Mouse (Mus musculus): ENCODE data around the gene Tmem230. TPM values are rescaled to one million over a fixed set of nuclear protein-coding genes. Genes with fewer than 3 reads are reported as not detected.

Tmem230 gene
- polyA plus RNA-seq, 1 experiment from 2014 or later = 66.1 TPM

DNA sequence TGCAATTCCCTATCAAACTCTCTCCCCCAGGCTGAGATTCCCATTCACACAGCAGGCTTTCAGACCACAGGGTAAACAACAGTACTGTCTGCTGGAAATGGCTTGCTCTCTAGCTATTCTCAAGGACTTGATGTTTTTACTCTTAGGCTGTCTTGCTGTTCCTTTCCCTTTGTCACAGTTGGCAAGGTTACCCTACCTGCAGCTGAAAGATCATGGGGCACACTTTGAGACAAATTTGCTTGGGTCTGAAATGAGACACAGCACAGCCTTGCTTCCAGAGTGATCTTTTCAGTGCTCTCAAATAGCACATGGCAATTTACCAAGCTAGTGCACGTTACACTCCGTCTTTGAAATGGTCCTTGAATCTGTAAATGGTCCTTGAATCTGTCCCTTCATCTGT is 52.0 kb downstream of the Tmem230 start:
- Histone ChIP-seq H3K4me1 (replicated peaks; ENCODE audit: control insufficient read depth, insufficient read depth, low read length) (no peaks in the 10 kb centered on the region), H3K4me2 (replicated peaks; ENCODE audit: low read depth, low read length) (no peak overlapping the region), H3K27ac (ENCODE audit: low read depth, low read length) (no peak overlapping the region), H3K27me3 (ENCODE audit: control insufficient read depth, insufficient read depth, low read length) (no peaks in the 10 kb centered on the region), H3K9me3 (ENCODE audit: control insufficient read depth, low read length) (no peaks in the 10 kb centered on the region), H3K36me3 (ENCODE audit: control insufficient read depth, insufficient read depth, low read length) (no peaks in the 10 kb centered on the region), H3K9ac (ENCODE audit: low read depth, low read length) (no peak overlapping the region), H3K4me3 (ENCODE audit: low read depth, low read length) (no peak overlapping the region)
- ATAC-seq (ENCODE audit: low FRiP score) = no peak
- 83% methylated on average over 2 of the region's 2 CpGs for WGBS
- no peak for DNase-seq (ENCODE audit: low spot score)

DNA sequence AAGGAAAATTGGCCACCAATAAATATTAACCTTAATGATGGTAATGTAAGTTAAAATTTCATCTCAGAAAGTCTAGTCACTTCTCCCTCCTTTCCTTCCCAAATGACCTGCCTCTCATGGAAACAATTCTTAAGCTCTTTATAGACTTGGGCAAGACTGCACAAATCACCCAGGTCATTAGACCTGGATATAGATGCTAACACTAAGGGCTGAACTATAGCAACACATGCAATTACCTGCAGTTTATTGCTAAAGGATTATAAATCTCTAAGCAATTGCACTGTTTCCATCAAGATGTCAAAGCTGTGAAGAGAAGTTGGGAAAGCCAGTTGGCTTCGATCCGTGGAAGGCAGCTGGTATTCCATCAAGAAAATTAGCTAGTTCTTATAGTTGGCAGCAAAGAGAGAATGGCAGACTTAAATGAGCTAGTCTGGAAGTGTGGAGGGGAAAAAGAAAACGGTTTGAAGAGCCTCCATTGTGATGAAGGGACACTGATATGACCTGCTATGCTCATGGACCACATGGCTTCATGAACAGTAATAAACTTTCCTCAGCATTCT is 56.9 kb downstream of the Tmem230 start:
- Histone ChIP-seq H3K36me3 (ENCODE audit: control insufficient read depth, insufficient read depth, low read length) (no peaks in the 10 kb centered on the region), H3K4me3 (ENCODE audit: low read depth, low read length) (no peak overlapping the region), H3K4me2 (replicated peaks; ENCODE audit: low read depth, low read length) (no peak overlapping the region), H3K4me1 (replicated peaks; ENCODE audit: control insufficient read depth, insufficient read depth, low read length) (no peaks in the 10 kb centered on the region), H3K27ac (ENCODE audit: low read depth, low read length) (no peak overlapping the region), H3K9ac (ENCODE audit: low read depth, low read length) (no peak overlapping the region), H3K9me3 (ENCODE audit: control insufficient read depth, low read length) (no peaks in the 10 kb centered on the region), H3K27me3 (ENCODE audit: control insufficient read depth, insufficient read depth, low read length) (no peaks in the 10 kb centered on the region)
- WGBS = 91% methylated on average over 3 of the region's 3 CpGs
- ATAC-seq (ENCODE audit: low FRiP score) (no peak), DNase-seq (ENCODE audit: low spot score) (no peak)

Other genes starting within 250 kb of the Tmem230 start
- gene Rassf2, start 217.5 kb downstream of the Tmem230 start, polyA plus RNA-seq (2014; fragmentation: Nextera tagmentation; extraction: Ambion mirVana) = 27.2 and 27.3 TPM in 2 replicates
- gene Slc23a2, start 102.7 kb downstream of the Tmem230 start, polyA plus RNA-seq (2014; fragmentation: Nextera tagmentation; extraction: Ambion mirVana) = 11.4 and 14.6 TPM in 2 replicates
- gene Pcna, start 5.5 kb upstream of the Tmem230 start, polyA plus RNA-seq (2014; fragmentation: Nextera tagmentation; extraction: Ambion mirVana) = 314 and 333 TPM in 2 replicates
- 33.5 and 34.5 TPM in 2 replicates for gene Cds2, start 15.3 kb upstream of the Tmem230 start, polyA plus RNA-seq (2014; fragmentation: Nextera tagmentation; extraction: Ambion mirVana)
- gene Prokr2, start 137.6 kb upstream of the Tmem230 start, polyA plus RNA-seq (2014; fragmentation: Nextera tagmentation; extraction: Ambion mirVana) = 0.45 and 0.82 TPM in 2 replicates